Mouse (Mus musculus): Measurements from ENCODE around the gene Ddx20. TPM values are rescaled to one million over a fixed set of nuclear protein-coding genes. Genes with fewer than 3 reads are reported as not detected.

The Ddx20 gene
- polyA plus RNA-seq, 1 experiment = 100 TPM

- H3K27ac ChIP-seq (ENCODE audit: control insufficient read depth, insufficient read depth, low read depth, low read length) = no peak overlapping the region
- no peak overlapping the region for H3K4me3 ChIP-seq (ENCODE audit: control insufficient read depth, low read depth, low read length)
- H3K4me1 ChIP-seq (ENCODE audit: control insufficient read depth, insufficient read depth, low read length) = no peaks in the 10 kb centered on the region
- no peaks in the 10 kb centered on the region for H3K36me3 ChIP-seq (ENCODE audit: control insufficient read depth, insufficient read depth, low read length)
- TF ChIP-seq CTCF (IDR thresholded peaks at IDR 0.05; ENCODE audit: control insufficient read depth, insufficient read depth, insufficient replicate concordance, low read depth, low read length) (no peak), POLR2A (IDR thresholded peaks at IDR 0.05; ENCODE audit: control insufficient read depth, low read depth, low read length) (no peak)
- H3K27me3 ChIP-seq (ENCODE audit: control insufficient read depth, insufficient read depth, low read length) = no peaks in the 10 kb centered on the region
Measured at GRCm38 (mm10) chr3:105648889-105649567, 38.3 kb downstream of the Ddx20 start.

GRCm38 (mm10) chr3:105643566-105643965, 43.8 kb downstream of the Ddx20 start:
- no peak for TF ChIP-seq POLR2A (IDR thresholded peaks at IDR 0.05; ENCODE audit: control insufficient read depth, low read depth, low read length)
- no peak for TF ChIP-seq CTCF (IDR thresholded peaks at IDR 0.05; ENCODE audit: control insufficient read depth, insufficient read depth, insufficient replicate concordance, low read depth, low read length)
- no peak overlapping the region for H3K27ac ChIP-seq (ENCODE audit: control insufficient read depth, insufficient read depth, low read depth, low read length)

GRCm38 (mm10) chr3:105642186-105642585, 45.2 kb downstream of the Ddx20 start:
- TF ChIP-seq CTCF (IDR thresholded peaks at IDR 0.05; ENCODE audit: control insufficient read depth, insufficient read depth, insufficient replicate concordance, low read depth, low read length) (peak; percentile 23; the same call in 1 of the 2 replicates), POLR2A (IDR thresholded peaks at IDR 0.05; ENCODE audit: control insufficient read depth, low read depth, low read length) (no peak)
- H3K4me1 ChIP-seq (ENCODE audit: control insufficient read depth, insufficient read depth, low read length) = no peaks in the 10 kb centered on the region
- H3K27me3 ChIP-seq (ENCODE audit: control insufficient read depth, insufficient read depth, low read length) = no peaks in the 10 kb centered on the region
- no peaks in the 10 kb centered on the region for H3K36me3 ChIP-seq (ENCODE audit: control insufficient read depth, insufficient read depth, low read length)
- no peak overlapping the region for H3K4me3 ChIP-seq (ENCODE audit: control insufficient read depth, low read depth, low read length)
- no peak overlapping the region for H3K27ac ChIP-seq (ENCODE audit: control insufficient read depth, insufficient read depth, low read depth, low read length)

More at GRCm38 (mm10) chr3:105643566-105643965, 43.8 kb downstream of the Ddx20 start:
- no peak overlapping the region for H3K4me3 ChIP-seq (ENCODE audit: control insufficient read depth, low read depth, low read length)
- no peaks in the 10 kb centered on the region for H3K4me1 ChIP-seq (ENCODE audit: control insufficient read depth, insufficient read depth, low read length)
- H3K36me3 ChIP-seq (ENCODE audit: control insufficient read depth, insufficient read depth, low read length) = no peaks in the 10 kb centered on the region
- H3K27me3 ChIP-seq (ENCODE audit: control insufficient read depth, insufficient read depth, low read length) = no peaks in the 10 kb centered on the region

DNA sequence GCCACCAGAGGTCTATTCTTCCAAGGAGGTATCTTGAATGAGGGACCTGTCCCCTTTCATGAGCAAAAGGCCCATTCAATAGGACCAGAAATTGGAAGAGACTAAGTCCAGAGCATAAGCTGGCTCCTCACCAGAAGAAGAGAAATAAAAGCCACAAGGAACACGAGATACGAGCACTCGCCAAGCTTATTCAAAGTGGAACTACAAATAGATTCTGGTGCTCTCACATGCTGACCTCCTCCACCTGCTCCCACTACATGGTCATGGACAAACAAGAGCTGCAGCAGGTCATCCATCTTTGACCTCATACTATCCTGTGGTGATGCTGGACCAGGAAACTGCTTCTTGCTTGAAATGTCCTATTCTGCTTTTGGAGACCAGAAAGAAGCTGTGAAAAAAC, 54.4 kb downstream of the Ddx20 start:
- Histone ChIP-seq H3K4me3 (ENCODE audit: control insufficient read depth, low read depth, low read length) (no peak overlapping the region), H3K36me3 (ENCODE audit: control insufficient read depth, insufficient read depth, low read length) (no peaks in the 10 kb centered on the region), H3K27me3 (ENCODE audit: control insufficient read depth, insufficient read depth, low read length) (no peaks in the 10 kb centered on the region), H3K4me1 (ENCODE audit: control insufficient read depth, insufficient read depth, low read length) (no peaks in the 10 kb centered on the region), H3K27ac (ENCODE audit: control insufficient read depth, insufficient read depth, low read depth, low read length) (no peak overlapping the region)
- no peak for TF ChIP-seq POLR2A (IDR thresholded peaks at IDR 0.05; ENCODE audit: control insufficient read depth, low read depth, low read length)

DNA sequence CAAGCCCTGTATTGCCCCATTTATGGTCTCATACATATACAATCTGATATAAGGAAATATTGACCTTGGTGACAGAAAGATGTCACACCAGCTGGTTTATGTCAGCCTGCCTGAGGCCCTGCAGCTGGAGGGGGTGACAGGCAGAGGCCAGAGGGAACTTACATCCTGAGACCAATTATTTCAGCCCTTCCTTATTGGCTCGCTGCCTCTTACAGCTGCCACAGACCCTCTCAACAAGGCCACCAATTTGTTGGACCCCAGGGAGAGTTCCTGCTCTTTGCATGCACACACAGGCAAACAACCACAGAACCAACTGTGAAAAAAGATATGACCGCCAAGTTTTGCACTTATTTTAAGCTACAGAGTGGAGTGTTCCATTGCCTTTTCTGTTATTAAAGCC, 55.1 kb downstream of the Ddx20 start:
- H3K27ac ChIP-seq (ENCODE audit: control insufficient read depth, insufficient read depth, low read depth, low read length) = no peak overlapping the region
- no peaks in the 10 kb centered on the region for H3K36me3 ChIP-seq (ENCODE audit: control insufficient read depth, insufficient read depth, low read length)
- no peaks in the 10 kb centered on the region for H3K4me1 ChIP-seq (ENCODE audit: control insufficient read depth, insufficient read depth, low read length)
- H3K4me3 ChIP-seq (ENCODE audit: control insufficient read depth, low read depth, low read length) = no peak overlapping the region
- no peak for TF ChIP-seq CTCF (IDR thresholded peaks at IDR 0.05; ENCODE audit: control insufficient read depth, insufficient read depth, insufficient replicate concordance, low read depth, low read length)
- TF ChIP-seq POLR2A (IDR thresholded peaks at IDR 0.05; ENCODE audit: control insufficient read depth, low read depth, low read length) = no peak
- H3K27me3 ChIP-seq (ENCODE audit: control insufficient read depth, insufficient read depth, low read length) = no peaks in the 10 kb centered on the region

Other genes starting within 250 kb of the Ddx20 start
- gene Kcnd3, start 235.2 kb downstream of the Ddx20 start, polyA plus RNA-seq (2012; rRNA removed) = 3.6 and 4.6 TPM in 2 replicates
- 0.30 and 0.32 TPM in 2 replicates for gene Inka2, start 17.0 kb upstream of the Ddx20 start, polyA plus RNA-seq (2012; rRNA removed)
- gene Rap1a, start 113.8 kb upstream of the Ddx20 start, polyA plus RNA-seq (2012; rRNA removed) = 4.7 and 6.9 TPM in 2 replicates
- 10.9 and 13.6 TPM in 2 replicates for gene Adora3, start 183.3 kb upstream of the Ddx20 start, polyA plus RNA-seq (2012; rRNA removed)
- 290 and 388 TPM in 2 replicates for gene Tmigd3, start 183.3 kb upstream of the Ddx20 start, polyA plus RNA-seq (2012; rRNA removed)
- 0.14 TPM in 1 of 2 replicates, not detected in the other for gene I830077J02Rik, start 245.1 kb upstream of the Ddx20 start, polyA plus RNA-seq (2012; rRNA removed)